Mouse (Mus musculus): ENCODE measurements at regions not wholly inside any gene's neighbourhood (a gene's known extent, or its start where the extent isn't known, plus 50 kb on each side); places are given as distances from the start of the nearest gene placed in this dataset.

- H3K4me2 ChIP-seq (ENCODE audit: low read length) = no peak overlapping the region
- H3K27me3 ChIP-seq (replicated peaks; ENCODE audit: control insufficient read depth, insufficient read depth, low read length) = no peaks in the 10 kb centered on the region
- no peaks in the 10 kb centered on the region for H3K36me3 ChIP-seq (ENCODE audit: control insufficient read depth, insufficient read depth)
- H3K9ac ChIP-seq (replicated peaks; ENCODE audit: low read depth, low read length) = no peak overlapping the region
- 91% methylated on average over 3 of the region's 3 CpGs for WGBS
- H3K9me3 ChIP-seq (ENCODE audit: control insufficient read depth, low read length) = no peaks in the 10 kb centered on the region
- ATAC-seq = no peak
- no peak overlapping the region for H3K4me3 ChIP-seq (replicated peaks; ENCODE audit: low read length)
- no peaks in the 10 kb centered on the region for H3K4me1 ChIP-seq (replicated peaks; ENCODE audit: control insufficient read depth, insufficient read depth, low read length)
- no peak overlapping the region for H3K27ac ChIP-seq (ENCODE audit: low read length)
Measured at GRCm38 (mm10) chr15:13765411-13765810, 591.9 kb upstream of the Cdh6 start.

DNA sequence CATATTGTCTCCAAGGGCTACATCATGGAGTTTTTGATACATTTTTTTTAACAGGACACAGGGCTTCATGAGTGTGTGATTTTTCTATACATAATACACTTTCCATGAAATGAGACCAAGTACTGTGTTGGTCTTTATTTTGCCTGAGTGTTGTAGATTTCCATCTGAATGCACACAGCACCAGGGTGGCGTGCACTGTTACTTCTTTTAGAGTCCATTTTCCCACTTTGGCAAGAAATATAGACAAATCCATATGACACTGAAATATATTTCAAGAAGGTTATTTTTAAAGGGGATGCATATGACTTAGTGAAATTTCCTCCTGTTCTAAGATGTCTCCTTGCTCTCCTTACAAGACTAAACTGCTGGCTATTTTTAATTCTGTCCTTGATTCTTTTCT lies 591.1 kb upstream of the Cdh6 start:
- Histone ChIP-seq H3K27ac (ENCODE audit: low read length) (no peak overlapping the region), H3K4me1 (replicated peaks; ENCODE audit: control insufficient read depth, insufficient read depth, low read length) (no peaks in the 10 kb centered on the region), H3K36me3 (ENCODE audit: control insufficient read depth, insufficient read depth) (no peaks in the 10 kb centered on the region), H3K9ac (replicated peaks; ENCODE audit: low read depth, low read length) (no peak overlapping the region), H3K4me2 (ENCODE audit: low read length) (no peak overlapping the region), H3K4me3 (replicated peaks; ENCODE audit: low read length) (no peak overlapping the region), H3K27me3 (replicated peaks; ENCODE audit: control insufficient read depth, insufficient read depth, low read length) (no peaks in the 10 kb centered on the region), H3K9me3 (ENCODE audit: control insufficient read depth, low read length) (no peaks in the 10 kb centered on the region)
- WGBS = 88% methylated on average over 1 of the region's 1 CpGs
- no peak for ATAC-seq

GRCm38 (mm10) chr15:13746559-13746958 lies 573.1 kb upstream of the Cdh6 start:
- 78% methylated on average over 2 of the region's 2 CpGs for WGBS
- H3K4me3 ChIP-seq (replicated peaks; ENCODE audit: low read length) = no peak overlapping the region

GRCm38 (mm10) chr15:13706276-13706675 lies 532.8 kb upstream of the Cdh6 start:
- H3K9ac ChIP-seq (replicated peaks; ENCODE audit: low read depth, low read length) = no peak overlapping the region
- no peak overlapping the region for H3K27ac ChIP-seq (ENCODE audit: low read length)
- H3K9me3 ChIP-seq (ENCODE audit: control insufficient read depth, low read length) = no peaks in the 10 kb centered on the region
- H3K36me3 ChIP-seq (ENCODE audit: control insufficient read depth, insufficient read depth) = no peaks in the 10 kb centered on the region
- ATAC-seq = no peak
- H3K4me3 ChIP-seq (replicated peaks; ENCODE audit: low read length) = no peak overlapping the region
- no peak overlapping the region for H3K4me2 ChIP-seq (ENCODE audit: low read length)
- H3K4me1 ChIP-seq (replicated peaks; ENCODE audit: control insufficient read depth, insufficient read depth, low read length) = no peaks in the 10 kb centered on the region
- no peaks in the 10 kb centered on the region for H3K27me3 ChIP-seq (replicated peaks; ENCODE audit: control insufficient read depth, insufficient read depth, low read length)

More at GRCm38 (mm10) chr15:13746559-13746958, 573.1 kb upstream of the Cdh6 start:
- H3K36me3 ChIP-seq (ENCODE audit: control insufficient read depth, insufficient read depth) = no peaks in the 10 kb centered on the region
- no peak overlapping the region for H3K9ac ChIP-seq (replicated peaks; ENCODE audit: low read depth, low read length)
- no peak for ATAC-seq
- no peak overlapping the region for H3K4me2 ChIP-seq (ENCODE audit: low read length)
- H3K4me1 ChIP-seq (replicated peaks; ENCODE audit: control insufficient read depth, insufficient read depth, low read length) = no peaks in the 10 kb centered on the region
- H3K9me3 ChIP-seq (ENCODE audit: control insufficient read depth, low read length) = no peaks in the 10 kb centered on the region
- H3K27me3 ChIP-seq (replicated peaks; ENCODE audit: control insufficient read depth, insufficient read depth, low read length) = no peaks in the 10 kb centered on the region
- H3K27ac ChIP-seq (ENCODE audit: low read length) = no peak overlapping the region

- Histone ChIP-seq H3K9ac (replicated peaks; ENCODE audit: low read depth, low read length) (no peak overlapping the region), H3K27ac (ENCODE audit: low read length) (no peak overlapping the region), H3K4me2 (ENCODE audit: low read length) (no peak overlapping the region), H3K36me3 (ENCODE audit: control insufficient read depth, insufficient read depth) (no peaks in the 10 kb centered on the region), H3K4me1 (replicated peaks; ENCODE audit: control insufficient read depth, insufficient read depth, low read length) (no peaks in the 10 kb centered on the region), H3K4me3 (replicated peaks; ENCODE audit: low read length) (no peak overlapping the region), H3K9me3 (ENCODE audit: control insufficient read depth, low read length) (no peaks in the 10 kb centered on the region), H3K27me3 (replicated peaks; ENCODE audit: control insufficient read depth, insufficient read depth, low read length) (no peaks in the 10 kb centered on the region)
- 96% methylated on average over 4 of the region's 4 CpGs for WGBS
- no peak for ATAC-seq
Measured at GRCm38 (mm10) chr15:13705187-13705586, 531.7 kb upstream of the Cdh6 start.

DNA sequence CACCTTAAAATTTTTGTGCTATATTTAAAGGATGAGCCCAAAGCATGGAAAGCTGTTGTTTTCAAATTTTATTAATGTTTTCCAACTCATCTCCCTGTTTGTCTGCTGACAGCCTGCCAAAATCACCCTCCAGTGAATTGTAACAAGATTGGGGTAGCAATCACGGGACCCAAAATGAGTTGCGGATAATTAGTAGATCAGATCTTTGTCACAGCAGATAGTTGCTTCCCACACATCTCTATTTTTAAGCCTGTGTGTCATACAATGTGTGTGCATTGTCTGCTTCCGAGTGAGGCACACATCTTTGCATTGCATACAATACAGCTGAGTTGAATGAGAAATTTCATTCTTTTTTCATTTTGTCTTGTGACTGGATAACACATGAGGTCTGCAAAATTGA lies 494.7 kb upstream of the Cdh6 start:
- WGBS = 38% methylated on average over 3 of the region's 3 CpGs
- no peaks in the 10 kb centered on the region for H3K27me3 ChIP-seq (replicated peaks; ENCODE audit: control insufficient read depth, insufficient read depth, low read length)
- H3K9ac ChIP-seq (replicated peaks; ENCODE audit: low read depth, low read length) = no peak overlapping the region
- H3K4me2 ChIP-seq (ENCODE audit: low read length) = no peak overlapping the region
- no peak overlapping the region for H3K27ac ChIP-seq (ENCODE audit: low read length)
- no peaks in the 10 kb centered on the region for H3K9me3 ChIP-seq (ENCODE audit: control insufficient read depth, low read length)
- no peak overlapping the region for H3K4me3 ChIP-seq (replicated peaks; ENCODE audit: low read length)
- H3K36me3 ChIP-seq (ENCODE audit: control insufficient read depth, insufficient read depth) = no peaks in the 10 kb centered on the region
- H3K4me1 ChIP-seq (replicated peaks; ENCODE audit: control insufficient read depth, insufficient read depth, low read length) = no peaks in the 10 kb centered on the region; the same call in 1 of the 2 replicates
- 0 out of 2 replicates have a peak, but pooled peaks have one; percentile 38 for ATAC-seq

DNA sequence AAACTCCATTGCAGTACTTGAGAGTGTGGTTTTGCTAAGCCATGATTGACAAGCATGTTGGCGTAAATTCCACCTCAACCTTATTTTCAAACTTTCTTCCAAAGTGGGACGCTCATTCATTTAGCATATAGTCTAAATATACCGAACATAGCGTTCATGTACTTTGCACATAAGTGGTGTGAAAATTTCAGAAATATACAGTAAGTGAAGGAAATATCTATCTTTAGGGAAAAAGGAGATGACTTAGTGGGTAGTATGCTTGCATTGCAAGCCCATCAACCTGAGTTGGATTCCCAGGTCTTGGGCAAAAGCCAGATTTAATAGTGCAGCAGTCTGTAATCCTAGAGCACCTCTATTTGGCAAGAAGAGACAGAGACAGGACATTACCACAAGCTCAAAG lies 493.8 kb upstream of the Cdh6 start:
- ATAC-seq = no peak
- WGBS = 95% methylated on average over 4 of the region's 4 CpGs
- H3K4me3 ChIP-seq (replicated peaks; ENCODE audit: low read length) = no peak overlapping the region
- no peak overlapping the region for H3K9ac ChIP-seq (replicated peaks; ENCODE audit: low read depth, low read length)
- H3K27me3 ChIP-seq (replicated peaks; ENCODE audit: control insufficient read depth, insufficient read depth, low read length) = no peaks in the 10 kb centered on the region
- H3K4me1 ChIP-seq (replicated peaks; ENCODE audit: control insufficient read depth, insufficient read depth, low read length) = no peaks in the 10 kb centered on the region; the same call in 1 of the 2 replicates
- no peak overlapping the region for H3K4me2 ChIP-seq (ENCODE audit: low read length)
- no peaks in the 10 kb centered on the region for H3K36me3 ChIP-seq (ENCODE audit: control insufficient read depth, insufficient read depth)
- H3K27ac ChIP-seq (ENCODE audit: low read length) = no peak overlapping the region
- no peaks in the 10 kb centered on the region for H3K9me3 ChIP-seq (ENCODE audit: control insufficient read depth, low read length)

- H3K4me2 ChIP-seq (ENCODE audit: low read length) = no peak overlapping the region
- H3K4me3 ChIP-seq (replicated peaks; ENCODE audit: low read length) = no peak overlapping the region
- H3K9ac ChIP-seq (replicated peaks; ENCODE audit: low read depth, low read length) = no peak overlapping the region
- no peaks in the 10 kb centered on the region for H3K4me1 ChIP-seq (replicated peaks; ENCODE audit: control insufficient read depth, insufficient read depth, low read length)
- 85% methylated on average over 1 of the region's 1 CpGs for WGBS
- no peaks in the 10 kb centered on the region for H3K36me3 ChIP-seq (ENCODE audit: control insufficient read depth, insufficient read depth)
- H3K27me3 ChIP-seq (replicated peaks; ENCODE audit: control insufficient read depth, insufficient read depth, low read length) = no peaks in the 10 kb centered on the region
- H3K9me3 ChIP-seq (ENCODE audit: control insufficient read depth, low read length) = no peaks in the 10 kb centered on the region
- ATAC-seq = no peak
- no peak overlapping the region for H3K27ac ChIP-seq (ENCODE audit: low read length)
Measured at GRCm38 (mm10) chr15:13662275-13662674, 488.8 kb upstream of the Cdh6 start.

DNA sequence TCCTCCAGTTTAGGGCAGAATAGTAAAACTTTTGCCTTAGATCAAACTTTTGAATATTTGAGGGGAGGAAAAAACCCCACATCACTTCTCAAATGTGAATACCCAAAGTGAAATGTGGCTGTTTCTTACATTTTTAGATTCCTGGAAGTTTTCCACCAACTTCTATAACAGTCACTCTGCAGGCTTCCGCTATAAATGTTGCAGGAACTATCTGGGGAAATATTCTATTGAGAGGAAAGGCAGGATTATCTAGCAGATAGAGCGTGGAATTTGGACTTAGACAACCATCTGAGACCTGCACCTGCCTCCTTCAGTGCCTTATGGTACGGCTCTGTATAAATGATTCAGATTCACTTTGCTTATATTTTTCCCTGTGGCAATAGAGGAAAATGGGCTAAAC lies 481.6 kb upstream of the Cdh6 start:
- Histone ChIP-seq H3K27me3 (replicated peaks; ENCODE audit: control insufficient read depth, insufficient read depth, low read length) (no peaks in the 10 kb centered on the region), H3K9me3 (ENCODE audit: control insufficient read depth, low read length) (no peaks in the 10 kb centered on the region), H3K27ac (ENCODE audit: low read length) (no peak overlapping the region), H3K4me3 (replicated peaks; ENCODE audit: low read length) (no peak overlapping the region), H3K4me2 (ENCODE audit: low read length) (no peak overlapping the region), H3K36me3 (ENCODE audit: control insufficient read depth, insufficient read depth) (no peaks in the 10 kb centered on the region), H3K9ac (replicated peaks; ENCODE audit: low read depth, low read length) (no peak overlapping the region), H3K4me1 (replicated peaks; ENCODE audit: control insufficient read depth, insufficient read depth, low read length) (no peaks in the 10 kb centered on the region)
- ATAC-seq = no peak
- WGBS = 88% methylated on average over 3 of the region's 3 CpGs

DNA sequence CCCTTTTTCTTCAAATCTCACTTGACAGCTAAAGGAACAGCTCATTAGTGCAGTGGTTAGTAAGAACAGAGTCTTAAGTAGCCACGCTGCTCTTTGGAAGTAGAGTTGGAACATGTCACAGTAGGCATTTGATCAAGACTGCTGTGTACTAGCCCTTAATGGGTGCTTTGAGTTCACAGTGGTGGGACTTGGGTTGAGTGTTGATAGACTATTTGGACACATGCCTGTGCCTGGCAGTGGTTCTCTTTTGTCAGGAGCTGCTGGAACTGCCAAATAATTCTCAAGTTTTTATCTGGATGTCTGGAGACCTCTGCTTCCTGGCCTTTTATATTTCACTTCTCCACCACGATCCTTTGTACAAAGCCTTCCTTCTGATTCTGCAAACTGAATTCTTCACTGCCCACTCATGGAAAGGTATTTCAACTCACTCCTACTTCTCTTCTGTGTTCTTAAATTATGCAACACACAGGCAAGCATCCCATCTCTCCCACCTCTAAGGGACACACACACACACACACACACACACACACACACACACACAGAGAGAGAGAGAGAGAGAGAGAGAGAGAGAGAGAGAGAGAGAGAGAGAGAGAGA lies 462.0 kb upstream of the Cdh6 start:
- Histone ChIP-seq H3K4me2 (ENCODE audit: low read length) (no peak overlapping the region), H3K9ac (replicated peaks; ENCODE audit: low read depth, low read length) (no peak overlapping the region), H3K4me3 (replicated peaks; ENCODE audit: low read length) (no peak overlapping the region), H3K9me3 (ENCODE audit: control insufficient read depth, low read length) (no peaks in the 10 kb centered on the region), H3K27ac (ENCODE audit: low read length) (no peak overlapping the region), H3K27me3 (replicated peaks; ENCODE audit: control insufficient read depth, insufficient read depth, low read length) (no peaks in the 10 kb centered on the region), H3K36me3 (ENCODE audit: control insufficient read depth, insufficient read depth) (no peaks in the 10 kb centered on the region), H3K4me1 (replicated peaks; ENCODE audit: control insufficient read depth, insufficient read depth, low read length) (no peaks in the 10 kb centered on the region)
- 15% methylated on average over 2 of the region's 2 CpGs for WGBS
- peak; percentile 98 for ATAC-seq
